Mouse (Mus musculus): ENCODE data around the gene Socs2.
A peak's percentile ranks its signal among the peaks of the same experiment; 100 is the strongest.

The Socs2 gene

DNA sequence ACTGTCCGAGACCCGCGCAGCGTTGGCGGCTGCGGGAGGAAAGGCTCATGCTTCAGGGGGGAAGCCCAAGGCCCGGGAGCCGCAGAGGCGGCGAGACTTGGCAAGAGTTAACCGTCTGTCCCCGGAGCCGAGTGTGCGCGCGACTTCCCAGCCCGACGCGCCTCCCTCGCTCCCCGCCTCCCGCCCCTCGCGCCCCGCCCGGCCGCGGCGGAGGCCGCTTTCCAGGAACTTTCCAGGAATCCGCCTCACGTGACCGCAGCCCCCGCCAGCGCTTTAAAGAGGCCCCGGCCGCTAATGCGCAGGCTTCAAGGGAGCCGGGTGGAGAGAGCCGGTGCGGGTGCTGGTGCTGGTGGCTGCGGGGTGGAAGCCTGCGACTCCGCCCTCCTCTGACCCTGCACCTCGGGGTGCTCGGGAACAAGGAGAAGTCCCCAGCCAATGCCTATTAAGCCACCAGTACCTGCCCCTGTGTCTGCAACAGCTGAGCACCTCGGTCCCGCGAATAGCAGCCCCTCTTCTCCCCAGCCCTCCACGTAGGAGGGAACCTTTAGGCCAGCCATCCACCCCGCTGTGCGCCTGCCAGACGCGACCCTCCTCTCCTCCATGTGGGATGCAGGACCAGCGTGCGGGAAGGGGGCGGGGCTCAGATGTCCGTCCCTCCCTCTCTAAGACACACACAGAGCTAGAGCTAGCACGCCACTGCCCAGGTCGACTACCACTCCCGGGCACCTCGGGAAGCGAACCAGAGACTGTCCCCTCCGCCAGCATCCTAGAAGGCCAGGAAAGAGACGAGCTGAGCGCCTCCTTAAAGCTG is at the start of gene Socs2:
Socs2 (minus strand) TSS at position 496 of the 811 bp plus-strand sequence.
- peak; percentile 33 to 38 for DNase-seq (ENCODE audit: low spot score in 2 of 2)

GRCm38 (mm10) chr10:95465485-95465896 is 48.5 kb upstream of the Socs2 start:
- DNase-seq (ENCODE audit: low spot score in 2 of 2): no peak

GRCm38 (mm10) chr10:95464527-95464926 is 47.5 kb upstream of the Socs2 start:
- no peak for DNase-seq (ENCODE audit: low spot score in 2 of 2)

GRCm38 (mm10) chr10:95462231-95462630 is 45.3 kb upstream of the Socs2 start:
- DNase-seq (ENCODE audit: low spot score in 2 of 2): no peak

DNA sequence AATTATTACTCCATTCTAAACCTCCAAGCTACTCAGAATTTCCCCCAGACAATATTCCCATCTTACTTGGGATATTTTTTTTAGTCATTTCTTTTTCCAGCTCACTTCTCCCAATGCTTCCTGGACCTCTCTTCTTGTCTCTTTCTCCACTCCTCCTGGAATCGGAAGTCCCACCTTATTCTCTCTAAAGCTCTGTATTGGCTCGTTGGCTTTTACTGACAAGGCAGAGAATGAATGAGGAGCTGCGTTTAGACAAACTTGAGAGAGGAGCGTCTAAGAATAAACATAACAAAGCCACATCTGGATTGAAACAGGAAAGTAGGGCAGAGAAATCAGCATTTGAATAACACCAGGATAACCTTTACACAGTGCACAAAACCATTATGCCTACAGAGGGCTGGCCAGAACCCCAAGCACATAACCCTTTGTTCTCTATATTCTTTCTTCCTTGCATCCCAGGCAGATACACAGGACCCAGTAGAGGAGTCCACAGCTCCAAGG is 44.1 kb upstream of the Socs2 start:
- DNase-seq (ENCODE audit: low spot score in 2 of 2): no peak

DNA sequence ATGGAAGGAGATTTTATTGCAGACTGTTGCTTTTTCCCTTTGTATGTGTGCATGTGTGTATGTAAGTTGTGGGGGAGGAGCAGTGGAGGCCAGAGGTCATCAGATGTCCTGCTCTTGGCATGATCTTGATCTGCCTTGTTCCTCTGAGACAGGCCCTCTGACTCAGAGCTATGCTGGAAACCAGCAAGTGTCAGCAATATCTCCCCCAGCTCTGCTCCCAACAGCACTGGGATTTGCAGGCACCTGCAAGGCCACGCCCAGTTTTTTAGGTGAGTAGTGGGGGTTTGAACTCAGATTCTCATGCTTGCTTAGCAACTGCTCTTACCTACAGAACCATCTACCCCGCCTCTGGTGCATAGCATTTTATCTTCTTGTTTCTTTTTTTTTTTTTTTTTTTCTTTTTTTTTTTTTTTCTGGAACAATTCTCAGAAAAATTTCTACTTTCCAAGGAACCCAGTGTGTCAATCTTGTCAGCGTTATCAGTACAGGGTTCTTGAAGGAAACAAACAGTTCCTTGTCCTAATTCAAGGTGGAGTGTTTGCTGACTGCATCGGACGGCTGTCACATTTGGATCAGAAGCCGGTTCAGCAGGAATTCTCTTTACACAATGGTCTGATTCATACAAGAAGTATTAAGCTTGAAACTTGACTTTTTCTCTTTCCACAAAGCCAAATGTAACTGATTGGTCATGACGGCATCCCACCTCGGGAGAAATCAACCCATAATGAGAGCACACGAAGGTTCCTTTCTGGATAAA is 41.2 kb upstream of the Socs2 start:
- no peak for DNase-seq (ENCODE audit: low spot score in 2 of 2)

- no peak for DNase-seq (ENCODE audit: low spot score in 2 of 2)
Measured at GRCm38 (mm10) chr10:95457367-95458049, 40.5 kb upstream of the Socs2 start.

DNA sequence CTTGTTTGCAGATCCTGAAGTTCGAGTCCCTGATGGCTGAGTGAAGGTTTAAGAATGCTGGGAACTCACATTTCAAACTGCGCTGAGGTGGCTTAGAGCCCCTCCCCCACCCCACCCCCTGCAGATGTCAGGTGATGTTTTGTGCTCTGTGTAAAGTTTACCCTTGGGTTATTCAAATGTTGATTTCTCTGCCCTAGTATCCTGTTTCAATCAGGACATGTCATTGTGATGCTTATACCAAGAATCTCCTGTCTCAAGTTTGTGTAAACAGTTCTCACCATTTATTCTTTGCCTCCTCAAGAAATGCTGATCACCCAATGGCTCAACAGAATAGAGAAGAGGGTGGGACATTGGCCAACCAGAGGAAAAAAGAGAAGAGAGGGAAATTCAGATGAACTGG is 39.1 kb upstream of the Socs2 start:
- DNase-seq (ENCODE audit: low spot score in 2 of 2): no peak

DNA sequence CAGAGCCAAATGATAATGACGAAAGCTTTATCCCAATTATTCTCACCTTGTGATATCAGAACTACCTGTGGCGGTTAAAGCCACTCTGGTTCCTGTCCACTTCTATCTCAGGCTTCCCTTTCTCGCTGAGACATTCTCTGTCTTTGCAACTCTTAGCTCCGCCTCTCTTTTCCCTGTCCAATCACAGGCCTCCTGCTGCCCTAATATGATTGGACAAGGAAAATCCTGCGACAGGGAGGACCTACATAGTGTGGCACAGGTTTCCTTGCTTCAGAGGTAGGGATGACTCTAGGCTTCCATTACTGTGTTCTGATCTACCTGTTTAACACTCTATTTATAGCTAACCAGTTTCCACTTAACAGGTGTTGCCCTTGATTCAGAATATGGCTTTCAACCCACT is 36.3 kb upstream of the Socs2 start:
- DNase-seq (ENCODE audit: low spot score in 2 of 2): no peak

- DNase-seq (ENCODE audit: low spot score in 2 of 2): no peak
Measured at GRCm38 (mm10) chr10:95449033-95449432, 32.1 kb upstream of the Socs2 start.

GRCm38 (mm10) chr10:95447954-95448353 is 31.0 kb upstream of the Socs2 start:
- DNase-seq (ENCODE audit: low spot score in 2 of 2): no peak

DNA sequence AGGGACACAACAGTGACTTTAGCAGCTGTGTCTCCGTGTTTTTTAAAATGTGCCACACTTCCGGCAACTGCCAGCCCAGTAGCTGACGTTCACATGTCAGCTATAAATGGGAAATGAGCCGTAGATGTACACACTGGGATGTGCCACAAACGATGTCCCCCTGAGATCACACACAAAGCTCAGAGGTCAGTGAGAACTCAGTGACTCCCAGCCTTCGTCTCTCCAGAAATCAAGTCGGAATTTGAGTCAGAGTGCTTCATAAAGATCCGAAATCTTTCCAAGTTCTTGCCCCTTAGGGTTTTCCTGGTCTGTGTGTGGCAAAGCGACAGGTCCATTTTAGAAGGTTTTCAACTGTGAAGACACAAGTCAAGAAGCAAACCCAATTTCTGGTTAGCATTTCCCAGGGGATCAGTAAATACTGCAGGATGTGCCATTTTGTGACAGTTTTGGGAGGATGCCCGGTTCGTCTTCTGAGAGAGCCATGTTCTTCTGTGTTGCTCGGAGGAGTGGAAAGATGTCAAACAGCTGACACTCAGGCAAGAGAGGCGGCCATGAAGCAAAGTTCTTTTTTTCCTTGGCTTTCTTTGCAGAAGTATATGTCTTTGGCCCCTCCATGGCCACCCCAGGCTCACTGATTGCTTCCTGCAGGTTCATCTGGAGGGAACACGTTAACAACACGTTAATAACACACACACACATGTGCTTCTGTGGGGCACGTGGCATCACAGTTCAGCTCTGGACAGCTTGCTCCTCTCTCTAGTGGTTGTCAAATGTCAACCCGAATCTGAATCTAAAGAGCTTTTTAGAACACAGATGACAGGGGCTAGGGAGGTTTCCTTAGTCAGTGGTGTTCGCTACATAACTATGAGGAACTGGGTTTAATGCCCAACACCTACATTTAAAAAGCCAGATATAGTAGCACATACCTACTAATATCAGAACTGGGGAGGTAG is 28.4 kb upstream of the Socs2 start:
- DNase-seq (ENCODE audit: low spot score in 2 of 2): no peak

DNA sequence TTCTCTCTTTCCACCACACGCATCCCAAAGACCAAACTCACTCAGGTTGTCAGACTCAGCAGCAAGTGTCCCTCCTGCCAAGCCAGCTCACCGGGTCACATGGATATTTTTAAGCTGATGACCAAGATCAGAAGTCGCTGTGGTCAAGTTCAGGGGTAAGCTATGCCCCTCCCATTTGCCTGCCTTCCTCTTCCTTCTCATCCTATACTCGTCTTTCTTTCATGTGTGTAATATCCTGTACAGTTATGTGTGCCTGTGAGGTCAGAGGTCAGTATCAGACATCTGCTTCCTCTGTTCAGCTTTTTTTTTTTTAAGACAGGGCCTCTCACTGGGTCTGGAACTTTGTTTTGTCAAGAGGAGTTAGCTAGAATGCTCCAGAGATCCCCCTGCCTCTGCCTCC is 25.4 kb upstream of the Socs2 start:
- no peak for DNase-seq (ENCODE audit: low spot score in 2 of 2)

- no peak for DNase-seq (ENCODE audit: low spot score in 2 of 2)
Measured at GRCm38 (mm10) chr10:95440566-95440965, 23.6 kb upstream of the Socs2 start.

GRCm38 (mm10) chr10:95439718-95440339 is 22.8 kb upstream of the Socs2 start:
- no peak for DNase-seq (ENCODE audit: low spot score in 2 of 2)

GRCm38 (mm10) chr10:95438941-95439340 is 22.0 kb upstream of the Socs2 start:
- no peak for DNase-seq (ENCODE audit: low spot score in 2 of 2)

DNA sequence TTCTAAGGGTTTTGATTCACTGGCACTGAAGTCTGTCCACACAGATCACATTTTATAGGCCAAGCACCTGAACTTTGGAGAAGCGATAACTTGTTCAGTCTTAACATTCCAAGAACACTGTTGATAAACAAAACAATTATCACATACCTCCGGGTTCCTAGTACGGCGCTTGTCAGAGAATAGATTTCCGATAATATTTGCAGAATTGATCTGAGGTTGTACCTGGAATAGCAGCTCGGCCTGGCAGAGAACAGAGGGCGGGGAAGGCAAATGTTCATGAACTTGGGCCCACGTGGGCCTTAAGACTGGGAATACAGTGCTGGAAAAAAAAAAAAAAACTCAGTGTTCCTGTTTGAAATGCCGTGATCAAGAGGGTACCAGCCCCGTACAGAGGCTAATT is 13.3 kb upstream of the Socs2 start:
- no peak for DNase-seq (ENCODE audit: low spot score in 2 of 2)

- no peak for DNase-seq (ENCODE audit: low spot score in 2 of 2)
Measured at GRCm38 (mm10) chr10:95429111-95429510, 12.1 kb upstream of the Socs2 start.

GRCm38 (mm10) chr10:95426207-95427115 is 9.5 kb upstream of the Socs2 start:
- no peak for DNase-seq (ENCODE audit: low spot score in 2 of 2)

GRCm38 (mm10) chr10:95422681-95423080 is 5.7 kb upstream of the Socs2 start:
- DNase-seq (ENCODE audit: low spot score in 2 of 2): no peak

All from thymus, postnatal 10 days (tissue).